Mouse (Mus musculus): ENCODE results near the gene Dcbld1. TPM values are rescaled to one million over a fixed set of nuclear protein-coding genes. Genes with fewer than 3 reads are reported as not detected.
A peak's percentile ranks its signal among the peaks of the same experiment; 100 is the strongest.

The Dcbld1 gene
- total and polyA plus RNA-seq, 3 experiments = 2.7 to 4.9 (median 4.2) TPM

GRCm38 (mm10) chr10:52278011-52278434, 44.6 kb downstream of the Dcbld1 start:
- no peak overlapping the region for H3K4me3 ChIP-seq
- intact Hi-C loops (cut with DNase I) = loop anchor here (2.0 kb wide), 1 partner anchor 17 kb away; no protein-coding TSS in a partner anchor

GRCm38 (mm10) chr10:52278866-52279265, 45.4 kb downstream of the Dcbld1 start:
- DNase-seq = no peak
- Histone ChIP-seq H3K4me1 (ENCODE audit: control insufficient read depth, insufficient read depth, low read length) (peaks cover 13% of the 10 kb centered on the region), H3K27ac (no peak overlapping the region; the same call in 1 of the 2 replicates), H3K4me3 (no peak overlapping the region), H3K27me3 (ENCODE audit: control insufficient read depth, insufficient read depth, low read length) (no peaks in the 10 kb centered on the region), H3K9ac (ENCODE audit: low read depth, low read length) (no peak overlapping the region), H3K36me3 (ENCODE audit: control insufficient read depth, insufficient read depth, low read length) (peaks cover 12% of the 10 kb centered on the region; the same call in 1 of the 2 replicates), H3K79me2 (replicated peaks; ENCODE audit: control insufficient read depth, insufficient read depth, low read length) (no peaks in the 10 kb centered on the region)
- intact Hi-C loops (cut with DNase I) = loop anchor here (2.0 kb wide), 1 partner anchor 16 kb away; no protein-coding TSS in a partner anchor
- TF ChIP-seq EP300 (IDR thresholded peaks at IDR 0.05; ENCODE audit: insufficient read depth, low read depth, low read length) (no peak), CTCF (IDR thresholded peaks at IDR 0.05) (no peak), POLR2A (IDR thresholded peaks at IDR 0.05; ENCODE audit: insufficient read depth, low read depth, low read length) (no peak)
- WGBS = 41% methylated on average over 3 of the region's 3 CpGs

More at GRCm38 (mm10) chr10:52278011-52278434, 44.6 kb downstream of the Dcbld1 start:
- Histone ChIP-seq H3K4me1 (ENCODE audit: control insufficient read depth, insufficient read depth, low read length) (peaks cover 14% of the 10 kb centered on the region), H3K27ac (peak overlapping the region; percentile 23; the same call in 1 of the 2 replicates), H3K79me2 (replicated peaks; ENCODE audit: control insufficient read depth, insufficient read depth, low read length) (no peaks in the 10 kb centered on the region), H3K36me3 (ENCODE audit: control insufficient read depth, insufficient read depth, low read length) (peaks cover 12% of the 10 kb centered on the region; the same call in 1 of the 2 replicates), H3K27me3 (ENCODE audit: control insufficient read depth, insufficient read depth, low read length) (no peaks in the 10 kb centered on the region), H3K9ac (ENCODE audit: low read depth, low read length) (no peak overlapping the region)
- TF ChIP-seq CTCF (IDR thresholded peaks at IDR 0.05) (no peak), POLR2A (IDR thresholded peaks at IDR 0.05; ENCODE audit: insufficient read depth, low read depth, low read length) (no peak), EP300 (IDR thresholded peaks at IDR 0.05; ENCODE audit: insufficient read depth, low read depth, low read length) (no peak)
- 73% methylated on average over 9 of the region's 9 CpGs for WGBS
- DNase-seq = no peak

- no peak for DNase-seq
- WGBS = 80% methylated on average over 4 of the region's 4 CpGs
- Histone ChIP-seq H3K4me3 (no peak overlapping the region), H3K4me1 (ENCODE audit: control insufficient read depth, insufficient read depth, low read length) (peaks cover 8% of the 10 kb centered on the region), H3K9ac (ENCODE audit: low read depth, low read length) (no peak overlapping the region), H3K27me3 (ENCODE audit: control insufficient read depth, insufficient read depth, low read length) (no peaks in the 10 kb centered on the region), H3K36me3 (ENCODE audit: control insufficient read depth, insufficient read depth, low read length) (peaks cover 12% of the 10 kb centered on the region; the same call in 1 of the 2 replicates), H3K79me2 (replicated peaks; ENCODE audit: control insufficient read depth, insufficient read depth, low read length) (no peaks in the 10 kb centered on the region), H3K27ac (no peak overlapping the region)
- intact Hi-C loops (cut with DNase I) = loop anchor here (2.0 kb wide), 1 partner anchor 15 kb away; no protein-coding TSS in a partner anchor
- TF ChIP-seq EP300 (IDR thresholded peaks at IDR 0.05; ENCODE audit: insufficient read depth, low read depth, low read length) (no peak), POLR2A (IDR thresholded peaks at IDR 0.05; ENCODE audit: insufficient read depth, low read depth, low read length) (no peak)
Observed at GRCm38 (mm10) chr10:52279876-52280275, 46.5 kb downstream of the Dcbld1 start.

- no peak overlapping the region for H3K9ac ChIP-seq (ENCODE audit: low read depth, low read length)
- WGBS = 94% methylated on average over 3 of the region's 3 CpGs
- H3K79me2 ChIP-seq (replicated peaks; ENCODE audit: control insufficient read depth, insufficient read depth, low read length) = no peaks in the 10 kb centered on the region
- H3K4me3 ChIP-seq = no peak overlapping the region
- no peak for TF ChIP-seq EP300 (IDR thresholded peaks at IDR 0.05; ENCODE audit: insufficient read depth, low read depth, low read length)
- no peak for TF ChIP-seq POLR2A (IDR thresholded peaks at IDR 0.05; ENCODE audit: insufficient read depth, low read depth, low read length)
- TF ChIP-seq CTCF (IDR thresholded peaks at IDR 0.05) = no peak
- DNase-seq = no peak
- peaks cover 3% of the 10 kb centered on the region for H3K4me1 ChIP-seq (ENCODE audit: control insufficient read depth, insufficient read depth, low read length)
- H3K36me3 ChIP-seq (ENCODE audit: control insufficient read depth, insufficient read depth, low read length) = peaks cover 10% of the 10 kb centered on the region; the same call in 1 of the 2 replicates
- intact Hi-C loops (cut with DNase I) = no loop called here
- no peaks in the 10 kb centered on the region for H3K27me3 ChIP-seq (ENCODE audit: control insufficient read depth, insufficient read depth, low read length)
- H3K27ac ChIP-seq = no peak overlapping the region
Observed at GRCm38 (mm10) chr10:52280623-52281022, 47.2 kb downstream of the Dcbld1 start.

- Histone ChIP-seq H3K79me2 (replicated peaks; ENCODE audit: control insufficient read depth, insufficient read depth, low read length) (no peaks in the 10 kb centered on the region), H3K4me3 (no peak overlapping the region), H3K27me3 (ENCODE audit: control insufficient read depth, insufficient read depth, low read length) (no peaks in the 10 kb centered on the region), H3K36me3 (ENCODE audit: control insufficient read depth, insufficient read depth, low read length) (peaks cover 5% of the 10 kb centered on the region; the same call in 1 of the 2 replicates), H3K9ac (ENCODE audit: low read depth, low read length) (no peak overlapping the region), H3K4me1 (ENCODE audit: control insufficient read depth, insufficient read depth, low read length) (peaks cover 1% of the 10 kb centered on the region), H3K27ac (no peak overlapping the region)
- TF ChIP-seq CTCF (IDR thresholded peaks at IDR 0.05) (no peak), EP300 (IDR thresholded peaks at IDR 0.05; ENCODE audit: insufficient read depth, low read depth, low read length) (no peak), POLR2A (IDR thresholded peaks at IDR 0.05; ENCODE audit: insufficient read depth, low read depth, low read length) (no peak)
- intact Hi-C loops (cut with DNase I) = no loop called here
- no peak for DNase-seq
Observed at GRCm38 (mm10) chr10:52281337-52281736, 47.9 kb downstream of the Dcbld1 start.

GRCm38 (mm10) chr10:52284578-52284977, 51.2 kb downstream of the Dcbld1 start:
- H3K4me3 ChIP-seq = no peak overlapping the region

More at GRCm38 (mm10) chr10:52284578-52284977, 51.2 kb downstream of the Dcbld1 start:
- no peak for DNase-seq
- Histone ChIP-seq H3K4me1 (ENCODE audit: control insufficient read depth, insufficient read depth, low read length) (no peaks in the 10 kb centered on the region), H3K36me3 (ENCODE audit: control insufficient read depth, insufficient read depth, low read length) (no peaks in the 10 kb centered on the region; the same call in 1 of the 2 replicates), H3K27ac (no peak overlapping the region), H3K27me3 (ENCODE audit: control insufficient read depth, insufficient read depth, low read length) (no peaks in the 10 kb centered on the region), H3K9ac (ENCODE audit: low read depth, low read length) (no peak overlapping the region), H3K79me2 (replicated peaks; ENCODE audit: control insufficient read depth, insufficient read depth, low read length) (no peaks in the 10 kb centered on the region)
- no peak for TF ChIP-seq POLR2A (IDR thresholded peaks at IDR 0.05; ENCODE audit: insufficient read depth, low read depth, low read length)
- no peak for TF ChIP-seq EP300 (IDR thresholded peaks at IDR 0.05; ENCODE audit: insufficient read depth, low read depth, low read length)
- TF ChIP-seq CTCF (IDR thresholded peaks at IDR 0.05) = no peak
- intact Hi-C loops (cut with DNase I) = no loop called here
- 75% methylated on average over 8 of the region's 8 CpGs for WGBS

Data from heart, adult 2 months (tissue).